Mouse (Mus musculus) heart, embryonic 14.5 days (tissue): ENCODE measurements around the gene Fgfr2. TPM values are rescaled to one million over a fixed set of nuclear protein-coding genes. Genes with fewer than 3 reads are reported as not detected.

Source experiments
- ATAC-seq: fragments of 200-750 bp; cut with Nextera tagmentation; 2 replicates; pipeline ENCODE4 v1.8.0; 2017; ENCODE audit warnings: low read depth, moderate TSS enrichment; ENCODE audit not compliant: insufficient number of reproducible peaks, insufficient read depth, low FRiP score
- H3K27ac ChIP-seq, 2 experiments: fragments of 200-500 bp in 1 of 2; fragments of 300-500 bp in 1 of 2; sonication (generic) in 1 of 2; replicated peaks in 1 of 2; 2 replicates each; pipeline ENCODE4 v1.5.1; 2012 to 2014; ENCODE audit warnings: low read depth in 2 of 2, low read length in 2 of 2, control low read depth in 1 of 2, mild to moderate bottlenecking in 1 of 2, mixed read lengths in 1 of 2; ENCODE audit not compliant: control insufficient read depth in 1 of 2, insufficient read depth in 1 of 2
- H3K27me3 ChIP-seq: fragments of 300-500 bp; sonication (generic); 2 replicates; pipeline ENCODE4 v1.6.1; 2014; ENCODE audit warnings: mild to moderate bottlenecking, low read length, control low read depth; ENCODE audit not compliant: control insufficient read depth, insufficient read depth
- H3K36me3 ChIP-seq: fragments of 300-500 bp; sonication (generic); 2 replicates; pipeline ENCODE4 v1.6.1; 2014; ENCODE audit warnings: mild to moderate bottlenecking, control low read depth, low read length, mixed read lengths; ENCODE audit not compliant: control insufficient read depth, insufficient read depth
- H3K4me1 ChIP-seq, 2 experiments: fragments of 200-500 bp in 1 of 2; fragments of 300-500 bp in 1 of 2; sonication (generic) in 1 of 2; 2 replicates each; pipeline ENCODE4 v1.6.1; 2012 to 2014; ENCODE audit warnings: low read length in 2 of 2, control low read depth in 1 of 2, mixed read lengths in 1 of 2; ENCODE audit not compliant: control insufficient read depth in 2 of 2, insufficient read depth in 2 of 2
- H3K4me2 ChIP-seq: fragments of 300-500 bp; sonication (generic); 2 replicates; pipeline ENCODE4 v1.6.1; 2014; ENCODE audit warnings: mild to moderate bottlenecking, low read length
- H3K4me3 ChIP-seq, 2 experiments: fragments of 200-500 bp in 1 of 2; fragments of 300-500 bp in 1 of 2; sonication (generic) in 1 of 2; 2 replicates each; pipeline ENCODE4 v1.5.1; 2012 to 2014; ENCODE audit warnings: low read length in 2 of 2, mild to moderate bottlenecking in 2 of 2, control low read depth in 1 of 2, low read depth in 1 of 2, moderate library complexity in 1 of 2; ENCODE audit not compliant: control insufficient read depth in 1 of 2, insufficient read depth in 1 of 2
- H3K9ac ChIP-seq: fragments of 300-500 bp; sonication (generic); 2 replicates; pipeline ENCODE4 v1.6.1; 2014; ENCODE audit warnings: mild to moderate bottlenecking, low read length
- H3K9me3 ChIP-seq: fragments of 300-500 bp; sonication (generic); 2 replicates; pipeline ENCODE4 v1.6.1; 2016; ENCODE audit warnings: low read length, control low read depth; ENCODE audit not compliant: control insufficient read depth
- WGBS: fragments of 180-500 bp; shearing (Covaris S2); extraction: QIAGEN DNeasy Blood & Tissue Kit; methylation state at CpG from one replicate; pipeline ENCODE4 v1.1.7; 2014; 5-methylcytosine and 5-hydroxymethylcytosine counted together
- polyA plus RNA-seq: library from polyadenylated mRNA; unstranded; fragments of >200 nt; fragmentation: Nextera tagmentation; extraction: Ambion mirVana; gene quantifications from 2 replicates; pipeline ENCODE4 v1.2.1, GENCODE M21; 2014

Gene Fgfr2
- polyA plus RNA-seq, 1 experiment from 2014 or later: 22.4 TPM

DNA sequence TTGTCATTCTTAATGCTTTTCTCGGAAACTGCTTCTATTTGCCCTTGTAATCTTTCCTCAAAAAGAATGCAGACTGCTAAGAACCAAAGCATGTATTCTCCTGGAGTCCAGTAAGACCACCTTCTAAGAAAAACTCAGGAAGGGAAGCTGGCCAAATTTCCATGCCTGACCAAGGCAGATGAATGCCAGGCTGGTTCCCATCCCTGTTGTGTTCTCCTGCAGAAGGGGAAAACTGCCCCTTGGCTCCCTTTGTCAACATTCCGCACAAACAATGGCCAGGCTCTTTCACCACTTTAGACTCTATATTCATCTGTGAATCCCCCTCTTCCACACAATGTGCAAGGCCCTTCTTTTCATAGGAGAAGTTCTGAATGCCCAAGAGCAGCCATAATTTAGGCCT is 5.3 kb downstream of the Fgfr2 start:
- ATAC-seq: no peak
- Histone ChIP-seq H3K27ac (peak overlapping the region; percentile 56 to 84; a peak in 2 of 4 replicates), H3K27me3 (no peaks in the 10 kb centered on the region), H3K9me3 (no peaks in the 10 kb centered on the region), H3K9ac (peak overlapping the region; percentile 14; the same call in 1 of the 2 replicates), H3K4me2 (no peak overlapping the region), H3K4me1 (peaks cover 38 to 76% of the 10 kb centered on the region in 2 experiments), H3K36me3 (no peaks in the 10 kb centered on the region), H3K4me3 (no peak overlapping the region)
- WGBS: 32% methylated on average over 2 of the region's 2 CpGs

DNA sequence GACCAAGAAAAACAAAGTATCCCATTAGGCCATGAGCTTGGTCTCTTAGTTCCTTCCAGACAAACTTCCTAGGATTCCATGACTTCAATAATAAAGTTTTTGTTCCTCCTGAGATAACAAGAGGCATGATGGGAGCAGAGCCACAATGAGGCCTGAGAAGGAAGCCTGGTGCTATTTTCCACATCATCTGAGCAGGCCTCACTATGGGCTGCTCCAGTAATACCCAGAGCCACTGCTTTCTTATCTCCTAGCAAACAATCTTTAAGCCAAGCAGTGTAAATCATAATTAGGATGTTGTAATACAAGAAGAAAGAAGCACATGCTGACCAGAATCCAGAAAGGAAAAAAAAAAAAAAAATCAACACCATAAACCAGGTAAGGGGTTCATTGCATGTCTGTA is 6.6 kb downstream of the Fgfr2 start:
- peak overlapping the region; percentile 74 for H3K4me2 ChIP-seq
- no peaks in the 10 kb centered on the region for H3K9me3 ChIP-seq
- no peak for ATAC-seq
- no peaks in the 10 kb centered on the region for H3K27me3 ChIP-seq
- H3K4me1 ChIP-seq: peaks cover 50 to 88% of the 10 kb centered on the region in 2 experiments
- H3K9ac ChIP-seq: peak overlapping the region; percentile 71
- peak overlapping the region; percentile 51 to 84; a peak in 3 of 4 replicates for H3K27ac ChIP-seq
- no peaks in the 10 kb centered on the region for H3K36me3 ChIP-seq
- no peak overlapping the region for H3K4me3 ChIP-seq

DNA sequence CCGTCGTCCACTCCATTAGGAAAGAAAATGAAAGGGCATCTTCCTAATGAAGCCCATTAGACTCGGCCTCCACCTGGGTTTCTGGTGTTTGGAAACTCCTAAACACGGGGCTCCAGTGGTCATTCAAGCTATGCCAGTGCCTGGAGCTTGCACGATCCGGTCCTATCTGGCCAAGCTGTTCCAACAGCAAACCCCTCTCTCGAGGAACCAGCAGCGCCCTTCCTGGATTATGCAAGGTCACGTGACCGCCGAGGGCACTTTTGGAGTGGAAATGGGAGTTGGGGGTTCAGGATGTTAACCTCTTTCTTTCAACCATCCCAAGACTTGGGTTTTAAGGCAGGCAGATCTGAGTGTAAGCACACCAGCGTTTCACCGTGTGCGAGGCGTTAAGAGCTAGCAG is 7.3 kb downstream of the Fgfr2 start:
- no peak for ATAC-seq
- Histone ChIP-seq H3K4me3 (peak overlapping the region; percentile 21 to 31), H3K27me3 (no peaks in the 10 kb centered on the region), H3K4me1 (peaks cover 50 to 95% of the 10 kb centered on the region in 2 experiments), H3K27ac (peak overlapping the region; percentile 51 to 84), H3K9me3 (no peaks in the 10 kb centered on the region), H3K36me3 (no peaks in the 10 kb centered on the region), H3K9ac (peak overlapping the region; percentile 71), H3K4me2 (peak overlapping the region; percentile 74)
- WGBS: 5% methylated on average over 15 of the region's 15 CpGs

DNA sequence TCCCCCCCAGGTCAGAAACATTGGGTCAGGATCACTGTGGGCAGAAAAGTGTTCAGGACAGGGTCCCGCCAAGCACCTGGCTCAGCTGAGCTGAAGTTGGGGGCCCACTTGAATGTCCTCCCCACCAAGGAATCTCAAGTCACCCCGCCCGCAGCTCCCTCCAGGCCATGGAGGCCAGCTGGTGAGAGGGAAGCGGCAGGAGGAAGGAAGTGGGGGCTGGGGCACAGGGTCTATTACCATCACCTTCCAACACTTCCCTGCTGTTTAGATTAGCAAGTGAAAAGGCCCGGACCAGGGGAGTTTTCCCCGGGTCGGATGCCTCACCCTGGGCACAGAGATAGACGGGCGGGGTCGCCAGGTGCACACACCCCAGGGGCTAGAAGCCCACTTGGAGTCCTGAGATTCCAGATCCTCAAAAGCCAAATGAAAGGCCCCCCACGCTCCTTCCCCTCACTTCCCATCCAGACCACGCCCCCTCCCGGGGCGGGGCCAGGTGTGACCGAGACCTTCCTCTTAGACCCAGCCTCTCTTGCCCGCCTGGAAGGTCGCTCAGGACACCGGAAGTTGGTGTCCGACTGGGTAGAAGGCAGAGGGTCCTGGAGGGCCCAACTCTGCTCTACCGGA is 8.2 kb downstream of the Fgfr2 start:
- Histone ChIP-seq H3K4me3 (peak overlapping the region; percentile 0 to 31; a peak in 3 of 4 replicates), H3K36me3 (no peaks in the 10 kb centered on the region), H3K4me2 (peak overlapping the region; percentile 74), H3K27ac (peak overlapping the region; percentile 3 to 84; a peak in 3 of 4 replicates), H3K27me3 (no peaks in the 10 kb centered on the region), H3K9me3 (no peaks in the 10 kb centered on the region), H3K9ac (peak overlapping the region; percentile 71), H3K4me1 (peaks cover 48 to 91% of the 10 kb centered on the region in 2 experiments)
- 0 out of 2 replicates have a peak, but pooled peaks have one; percentile 37 for ATAC-seq
- WGBS: 9% methylated on average over 20 of the region's 20 CpGs

DNA sequence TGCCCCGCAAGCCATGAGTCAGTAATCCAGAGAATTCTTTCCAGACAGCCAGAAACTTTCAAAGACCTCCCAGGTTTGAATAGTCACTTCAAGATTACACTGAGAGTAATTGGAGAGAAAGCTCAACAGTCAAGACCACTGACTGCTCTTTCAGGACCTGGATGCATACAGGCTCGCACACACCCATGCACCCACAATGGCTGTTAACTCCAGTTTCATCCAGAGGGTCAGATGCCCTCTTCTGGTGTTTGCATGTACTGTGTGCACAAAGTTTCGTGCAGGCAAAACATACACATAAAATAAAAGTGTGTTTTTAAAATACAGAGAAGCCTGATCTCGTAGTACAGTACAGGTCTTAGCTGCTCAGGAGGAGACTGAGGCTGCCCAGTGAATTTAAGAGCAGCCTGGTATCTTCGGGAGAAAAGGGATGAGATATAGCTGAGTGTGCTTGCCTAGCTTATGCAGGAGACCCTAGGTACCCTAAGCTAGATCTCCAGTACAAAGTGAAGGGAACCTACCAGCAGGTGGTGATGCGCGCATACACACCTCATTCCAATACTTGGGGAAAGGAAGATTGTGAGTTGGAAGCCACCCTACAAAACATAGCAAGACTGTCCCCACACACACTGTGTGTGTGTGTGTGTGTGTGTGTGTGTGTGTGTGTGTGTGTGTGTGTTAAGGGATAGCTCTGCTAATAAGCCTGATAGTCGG is 9.8 kb downstream of the Fgfr2 start:
- H3K9me3 ChIP-seq: no peaks in the 10 kb centered on the region
- ATAC-seq: no peak
- H3K27me3 ChIP-seq: no peaks in the 10 kb centered on the region
- H3K4me3 ChIP-seq: no peak overlapping the region
- no peak overlapping the region for H3K4me2 ChIP-seq
- no peaks in the 10 kb centered on the region for H3K36me3 ChIP-seq
- H3K9ac ChIP-seq: no peak overlapping the region
- WGBS: 78% methylated on average over 8 of the region's 8 CpGs
- peaks cover 49 to 82% of the 10 kb centered on the region in 2 experiments for H3K4me1 ChIP-seq
- peak overlapping the region; percentile 69; a peak in 3 of 4 replicates for H3K27ac ChIP-seq

DNA sequence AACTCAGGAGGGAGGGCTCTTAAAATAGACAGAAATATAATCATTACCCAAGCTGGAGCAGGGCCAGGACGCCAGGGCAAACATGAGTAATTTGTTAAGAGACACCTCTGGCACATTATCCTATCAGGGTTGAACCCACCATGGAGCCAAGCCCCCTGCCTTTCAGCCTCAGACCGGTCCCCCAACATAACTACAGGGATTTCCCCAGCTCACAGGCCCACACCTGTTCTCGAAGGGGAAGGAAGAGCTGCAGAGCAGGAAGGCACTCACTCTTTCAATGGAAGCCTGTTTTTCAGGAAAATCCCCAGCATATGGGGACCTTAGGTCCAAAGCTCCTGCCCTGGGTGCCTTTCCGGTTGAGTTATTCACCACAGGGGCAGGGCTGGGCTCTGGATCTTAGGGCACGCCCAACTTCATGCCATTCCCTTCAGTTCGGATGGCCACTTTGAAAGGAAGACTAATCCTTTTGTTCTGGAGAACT is 10.8 kb downstream of the Fgfr2 start:
- Histone ChIP-seq H3K9ac (no peak overlapping the region; the same call in 1 of the 2 replicates), H3K36me3 (no peaks in the 10 kb centered on the region), H3K4me2 (peak overlapping the region; percentile 14; the same call in 1 of the 2 replicates), H3K27ac (peak overlapping the region; percentile 69), H3K4me1 (peaks cover 46 to 74% of the 10 kb centered on the region in 2 experiments), H3K4me3 (no peak overlapping the region), H3K9me3 (no peaks in the 10 kb centered on the region), H3K27me3 (no peaks in the 10 kb centered on the region)
- ATAC-seq: no peak
- 15% methylated on average over 6 of the region's 6 CpGs for WGBS

DNA sequence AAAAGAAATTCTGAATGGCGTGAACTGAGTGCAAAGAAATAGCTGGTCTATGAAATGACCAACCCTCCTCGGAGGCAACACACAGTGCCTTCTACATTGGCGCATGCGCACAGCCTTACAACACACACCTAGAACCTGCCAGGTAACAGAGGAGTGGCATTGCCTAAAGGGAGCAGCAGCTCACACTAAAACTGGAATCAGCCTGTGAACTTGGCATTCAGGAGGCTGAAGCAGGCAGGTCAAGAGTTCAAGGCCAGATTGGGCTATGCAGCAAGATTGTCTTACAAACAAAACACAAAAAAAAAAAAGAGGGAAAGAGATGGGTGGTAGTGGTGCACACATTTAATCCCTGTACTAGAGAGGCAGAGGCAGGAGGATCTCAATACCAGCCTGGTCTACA is 13.7 kb downstream of the Fgfr2 start:
- Histone ChIP-seq H3K9ac (no peak overlapping the region), H3K4me1 (peaks cover 26 to 54% of the 10 kb centered on the region in 2 experiments), H3K4me3 (no peak overlapping the region), H3K27ac (no peak overlapping the region), H3K27me3 (no peaks in the 10 kb centered on the region), H3K36me3 (0 out of 2 replicates have a peak, but pooled peaks cover 3% of the 10 kb centered on the region), H3K9me3 (no peaks in the 10 kb centered on the region), H3K4me2 (no peak overlapping the region)
- 90% methylated on average over 4 of the region's 4 CpGs for WGBS
- ATAC-seq: no peak
